Mouse (Mus musculus): ENCODE results near the gene Cks1b.

GRCm38 (mm10) chr3:89411490-89412393 is 6.4 kb downstream of the Cks1b start, which contains the start of gene Flad1:
- TF ChIP-seq USF1 (IDR thresholded peaks at IDR 0.05; ENCODE audit: low read depth, low read length) (peak; percentile 50; the same call in 1 of the 2 replicates), CTCF (IDR thresholded peaks at IDR 0.05 in 2 of 3, conservative IDR thresholded peaks at IDR 0.05 in 1 of 3; ENCODE audit: control insufficient read depth in 1 of 3, insufficient read depth in 1 of 3, low read depth in 2 of 3, low read length in 3 of 3, poor library complexity in 1 of 3, severe bottlenecking in 1 of 3) (no peak), POLR2A (IDR thresholded peaks at IDR 0.05; ENCODE audit: control insufficient read depth in 1 of 2, insufficient read depth in 1 of 2, low read depth in 1 of 2, low read length in 2 of 2, poor library complexity in 1 of 2) (peak; percentile 35 to 86; a peak in 3 of 4 replicates), ELF1 (IDR thresholded peaks at IDR 0.05; ENCODE audit: low read depth, low read length) (peak; percentile 98), KAT2A (conservative IDR thresholded peaks at IDR 0.05; ENCODE audit: low read depth, low read length) (peak; percentile 76), RCOR1 (IDR thresholded peaks at IDR 0.05; ENCODE audit: low read depth, low read length) (0 out of 2 replicates have a peak, but pooled peaks have one; percentile 36), POLR2AphosphoS2 (IDR thresholded peaks at IDR 0.05; ENCODE audit: low read length) (peak; percentile 89; the same call in 1 of the 2 replicates), TBP (IDR thresholded peaks at IDR 0.05; ENCODE audit: low read depth, low read length) (peak; percentile 84), ZC3H11A (IDR thresholded peaks at IDR 0.05; ENCODE audit: low read depth, low read length) (no peak), ZMIZ1 (IDR thresholded peaks at IDR 0.05; ENCODE audit: low read depth, low read length) (no peak; the same call in 1 of the 2 replicates)
